In the genomic region with DNA sequence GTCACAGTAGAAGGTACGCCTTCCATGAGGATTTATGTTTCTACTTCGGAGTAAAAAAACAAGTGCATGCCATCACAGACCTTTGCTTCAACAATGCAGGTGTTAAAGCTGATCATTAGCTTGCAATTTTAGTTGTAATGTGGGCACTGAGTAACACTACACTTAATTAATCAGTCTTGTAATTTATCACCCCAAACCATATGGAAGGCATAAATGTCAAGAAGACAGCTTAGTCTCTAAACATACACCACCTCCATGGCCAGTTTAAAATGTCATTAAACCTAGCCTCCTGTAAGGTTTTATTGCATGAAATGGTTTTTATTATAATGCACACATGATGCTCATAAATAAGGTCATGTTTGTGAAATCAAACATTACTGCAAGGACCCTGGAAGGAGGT, we compare ENCODE assay signal across 25 mouse cellular contexts.
A peak's percentile ranks its signal among the peaks of the same experiment; 100 is the strongest.
DNase-seq lines count a peak whose midpoint lies in the region; ATAC-seq lines count a peak whose summit lies in the region.
"Had no signal": no experiment of that assay in that cellular context is flagged by ENCODE, and none has a peak within 500 bp of the region (broad histone marks: within the 10 kb centered on the region; RNA-seq: fewer than 3 reads in every experiment).

No protein-coding gene starts in this region.

- H3K9me3 ChIP-seq in kidney, embryonic 14.5 days (ENCODE audit: control insufficient read depth, low read length): no peaks in the 10 kb centered on the region
- H3K9me3 ChIP-seq in kidney, embryonic 16.5 days (ENCODE audit: low read length): no peaks in the 10 kb centered on the region
- no peaks in the 10 kb centered on the region for H3K9me3 ChIP-seq in limb, embryonic 11.5 days (ENCODE audit: control insufficient read depth, low read length)
- H3K9me3 ChIP-seq in limb, embryonic 10.5 days (replicated peaks): no peaks in the 10 kb centered on the region
- no peaks in the 10 kb centered on the region for H3K9me3 ChIP-seq in limb, embryonic 12.5 days
- H3K9me3 ChIP-seq: embryonic facial prominence, embryonic 10.5 days; embryonic facial prominence, embryonic 13.5 days; forebrain, embryonic 13.5 days; heart, embryonic 12.5 days; heart, embryonic 15.5 days; hindbrain, embryonic 10.5 days; hindbrain, embryonic 13.5 days had no signal

- H3K27me3 ChIP-seq in kidney, embryonic 14.5 days (ENCODE audit: control insufficient read depth, insufficient read depth, low read length): no peaks in the 10 kb centered on the region
- no peaks in the 10 kb centered on the region for H3K27me3 ChIP-seq in kidney, embryonic 16.5 days (ENCODE audit: insufficient read depth, low read length)
- H3K27me3 ChIP-seq in limb, embryonic 11.5 days (ENCODE audit: control insufficient read depth, insufficient read depth, low read length): no peaks in the 10 kb centered on the region
- H3K27me3 ChIP-seq in limb, embryonic 10.5 days (ENCODE audit: low read depth, poor library complexity, severe bottlenecking): no peaks in the 10 kb centered on the region; the same call in 1 of the 2 replicates
- no peaks in the 10 kb centered on the region; the same call in 1 of the 2 replicates for H3K27me3 ChIP-seq in limb, embryonic 12.5 days
- H3K27me3 ChIP-seq: embryonic facial prominence, embryonic 13.5 days; forebrain, embryonic 13.5 days; heart, embryonic 12.5 days; heart, embryonic 15.5 days; hindbrain, embryonic 13.5 days had no signal

- H3K4me2 ChIP-seq in kidney, embryonic 14.5 days (replicated peaks; ENCODE audit: low read depth, low read length): no peak overlapping the region
- H3K4me2 ChIP-seq in kidney, embryonic 16.5 days (replicated peaks; ENCODE audit: low read depth, low read length): no peak overlapping the region
- no peak overlapping the region for H3K4me2 ChIP-seq in limb, embryonic 11.5 days (ENCODE audit: low read depth, severe bottlenecking)
- no peak overlapping the region for H3K4me2 ChIP-seq in limb, embryonic 12.5 days
- H3K4me2 ChIP-seq: embryonic facial prominence, embryonic 13.5 days; forebrain, embryonic 13.5 days; heart, embryonic 12.5 days; heart, embryonic 15.5 days; hindbrain, embryonic 13.5 days had no signal

- 0 out of 2 replicates have a peak, but pooled peaks cover 3% of the 10 kb centered on the region for H3K4me1 ChIP-seq in kidney, embryonic 14.5 days (ENCODE audit: control insufficient read depth, insufficient read depth, low read length)
- H3K4me1 ChIP-seq in kidney, embryonic 16.5 days (ENCODE audit: insufficient read depth, low read length): no peaks in the 10 kb centered on the region
- no peaks in the 10 kb centered on the region for H3K4me1 ChIP-seq in limb, embryonic 11.5 days (ENCODE audit: control insufficient read depth, insufficient read depth, low read length)
- peaks cover 25% of the 10 kb centered on the region for H3K4me1 ChIP-seq in limb, embryonic 10.5 days
- peaks cover 15% of the 10 kb centered on the region; the same call in 1 of the 2 replicates for H3K4me1 ChIP-seq in limb, embryonic 12.5 days (replicated peaks)
- H3K4me1 ChIP-seq: embryonic facial prominence, embryonic 10.5 days; embryonic facial prominence, embryonic 13.5 days; heart, embryonic 12.5 days; heart, embryonic 15.5 days had no signal

- ATAC-seq in kidney, embryonic 14.5 days (ENCODE audit: low FRiP score, low TSS enrichment): peak; percentile 89
- ATAC-seq in kidney, embryonic 16.5 days (ENCODE audit: low FRiP score, low TSS enrichment): no peak; the same call in 1 of the 2 replicates
- peak; percentile 82 for ATAC-seq in limb, embryonic 11.5 days (ENCODE audit: insufficient number of reproducible peaks, low FRiP score, low TSS enrichment, low read depth)
- ATAC-seq in limb, embryonic 12.5 days (ENCODE audit: insufficient number of reproducible peaks, insufficient read depth, low FRiP score, low TSS enrichment, low read depth): peak; percentile 79
- ATAC-seq: activated CD4-positive, CD25-positive, alpha-beta regulatory T cell, adult 4 months; forebrain, embryonic 13.5 days; inflammation-experienced regulatory T-cells, adult 6 months had no signal

- no peaks in the 10 kb centered on the region for H3K36me3 ChIP-seq in kidney, embryonic 14.5 days (ENCODE audit: control insufficient read depth, insufficient read depth, low read length)
- H3K36me3 ChIP-seq in kidney, embryonic 16.5 days (ENCODE audit: insufficient read depth, low read length): no peaks in the 10 kb centered on the region
- no peaks in the 10 kb centered on the region for H3K36me3 ChIP-seq in limb, embryonic 11.5 days (ENCODE audit: control insufficient read depth, insufficient read depth, low read length)
- H3K36me3 ChIP-seq in limb, embryonic 10.5 days: no peaks in the 10 kb centered on the region
- H3K36me3 ChIP-seq in limb, embryonic 12.5 days: no peaks in the 10 kb centered on the region
- H3K36me3 ChIP-seq: embryonic facial prominence, embryonic 10.5 days; embryonic facial prominence, embryonic 13.5 days; heart, embryonic 12.5 days; heart, embryonic 15.5 days; hindbrain, embryonic 10.5 days had no signal

- 20% methylated on average over 2 of the region's 2 CpGs for WGBS in kidney, embryonic 14.5 days
- WGBS in kidney, embryonic 16.5 days: 22% methylated on average over 2 of the region's 2 CpGs
- 12% methylated on average over 2 of the region's 2 CpGs for WGBS in limb, embryonic 11.5 days
- WGBS in limb, embryonic 10.5 days: 34% methylated on average over 2 of the region's 2 CpGs
- WGBS in limb, embryonic 12.5 days: 9% methylated on average over 2 of the region's 2 CpGs

- no peak overlapping the region for H3K4me3 ChIP-seq in kidney, embryonic 14.5 days (ENCODE audit: low read length)
- H3K4me3 ChIP-seq in kidney, embryonic 16.5 days (ENCODE audit: low read length): no peak overlapping the region
- H3K4me3 ChIP-seq in limb, embryonic 11.5 days (ENCODE audit: low read depth, low read length): no peak overlapping the region
- no peak overlapping the region for H3K4me3 ChIP-seq in limb, embryonic 10.5 days
- no peak overlapping the region for H3K4me3 ChIP-seq in limb, embryonic 12.5 days (replicated peaks)
- H3K4me3 ChIP-seq: embryonic facial prominence, embryonic 10.5 days; embryonic facial prominence, embryonic 13.5 days; erythroblast, embryonic 14.5 days; forebrain, embryonic 13.5 days; heart, embryonic 12.5 days; heart, embryonic 15.5 days; hindbrain, embryonic 10.5 days; hindbrain, embryonic 13.5 days had no signal

- peak; percentile 24 for DNase-seq in embryo, embryonic 10.5 days (ENCODE audit: low spot score)
- no peak for DNase-seq in embryo, embryonic 9.5 days (ENCODE audit: extremely low spot score)
- DNase-seq in limb, embryonic 11.5 days (ENCODE audit: low spot score): no peak
- DNase-seq in limb, embryonic 10.5 days (ENCODE audit: low spot score): no peak
- DNase-seq in adrenal gland, postnatal 36 days: no peak
- DNase-seq: adrenal gland, adult 8-10 months; adrenal gland, postnatal 25 days; cerebellum, adult 18-20 months; forebrain, postnatal 0 days; gastrocnemius, postnatal 25 days; heart, postnatal 10 days; heart, postnatal 36 days had no signal

- no peak overlapping the region for H3K9ac ChIP-seq in kidney, embryonic 14.5 days (ENCODE audit: low read depth, low read length)
- no peak overlapping the region for H3K9ac ChIP-seq in kidney, embryonic 16.5 days (replicated peaks; ENCODE audit: low read length)
- no peak overlapping the region for H3K9ac ChIP-seq in limb, embryonic 11.5 days (ENCODE audit: low read length)
- H3K9ac ChIP-seq in limb, embryonic 12.5 days (replicated peaks): no peak overlapping the region
- H3K9ac ChIP-seq: embryonic facial prominence, embryonic 13.5 days; forebrain, embryonic 13.5 days; forebrain, postnatal 0 days; heart, embryonic 12.5 days; heart, embryonic 15.5 days; hindbrain, embryonic 13.5 days had no signal

- H3K27ac ChIP-seq in kidney, embryonic 14.5 days (ENCODE audit: low read depth, low read length): no peak overlapping the region
- no peak overlapping the region for H3K27ac ChIP-seq in kidney, embryonic 16.5 days (ENCODE audit: low read length)
- no peak overlapping the region for H3K27ac ChIP-seq in limb, embryonic 11.5 days (replicated peaks; ENCODE audit: low read depth, low read length)
- H3K27ac ChIP-seq in limb, embryonic 10.5 days: no peak overlapping the region
- no peak overlapping the region for H3K27ac ChIP-seq in limb, embryonic 12.5 days
- H3K27ac ChIP-seq: embryonic facial prominence, embryonic 10.5 days; embryonic facial prominence, embryonic 13.5 days; heart, embryonic 15.5 days; hindbrain, embryonic 10.5 days had no signal
